Mouse (Mus musculus) forebrain, embryonic 13.5 days (tissue): ENCODE results near the gene Rfx1. TPM values are rescaled to one million over a fixed set of nuclear protein-coding genes. Genes with fewer than 3 reads are reported as not detected.

Source experiments
- ATAC-seq: fragments of 200-750 bp; cut with Nextera tagmentation; 2 replicates; pipeline ENCODE4 v1.8.0; 2017
- H3K27ac ChIP-seq: fragments of 300-500 bp; sonication (generic); 2 replicates; pipeline ENCODE4 v1.5.1; 2015; ENCODE audit warnings: inconsistent platforms, mild to moderate bottlenecking, moderate library complexity
- H3K27me3 ChIP-seq: fragments of 300-500 bp; sonication (generic); 2 replicates; pipeline ENCODE4 v1.6.1; 2015; ENCODE audit warnings: mild to moderate bottlenecking, inconsistent platforms
- H3K36me3 ChIP-seq: fragments of 300-500 bp; sonication (generic); 2 replicates; pipeline ENCODE4 v1.6.1; 2015; ENCODE audit warnings: mild to moderate bottlenecking, inconsistent platforms; ENCODE audit not compliant: poor library complexity, severe bottlenecking
- H3K4me1 ChIP-seq: fragments of 300-500 bp; sonication (generic); 2 replicates; pipeline ENCODE4 v1.6.1; 2015; ENCODE audit warnings: inconsistent platforms
- H3K4me2 ChIP-seq: fragments of 300-500 bp; sonication (generic); 2 replicates; pipeline ENCODE4 v1.6.1; 2015; ENCODE audit warnings: inconsistent platforms, mild to moderate bottlenecking, moderate library complexity
- H3K4me3 ChIP-seq: fragments of 300-500 bp; sonication (generic); 2 replicates; pipeline ENCODE4 v1.5.1; 2015; ENCODE audit warnings: mild to moderate bottlenecking, inconsistent platforms
- H3K9ac ChIP-seq: fragments of 300-500 bp; sonication (generic); 2 replicates; pipeline ENCODE4 v1.6.1; 2015; ENCODE audit warnings: mild to moderate bottlenecking, inconsistent platforms
- H3K9me3 ChIP-seq: fragments of 300-500 bp; sonication (generic); replicated peaks from 2 replicates; pipeline ENCODE4 v1.6.1; 2016; ENCODE audit warnings: inconsistent platforms
- WGBS: fragments of 180-500 bp; shearing (Covaris S2); methylation state at CpG from one replicate; pipeline ENCODE4 v1.1.7; 2015; 5-methylcytosine and 5-hydroxymethylcytosine counted together
- polyA plus RNA-seq: library from polyadenylated mRNA; unstranded; fragments of >200 nt; fragmentation: Nextera tagmentation; extraction: Ambion mirVana; gene quantifications from 2 replicates; pipeline ENCODE4 v1.2.1, GENCODE M21; 2015

Gene Rfx1
- polyA plus RNA-seq, 1 experiment from 2014 or later, result 6.7 TPM

DNA sequence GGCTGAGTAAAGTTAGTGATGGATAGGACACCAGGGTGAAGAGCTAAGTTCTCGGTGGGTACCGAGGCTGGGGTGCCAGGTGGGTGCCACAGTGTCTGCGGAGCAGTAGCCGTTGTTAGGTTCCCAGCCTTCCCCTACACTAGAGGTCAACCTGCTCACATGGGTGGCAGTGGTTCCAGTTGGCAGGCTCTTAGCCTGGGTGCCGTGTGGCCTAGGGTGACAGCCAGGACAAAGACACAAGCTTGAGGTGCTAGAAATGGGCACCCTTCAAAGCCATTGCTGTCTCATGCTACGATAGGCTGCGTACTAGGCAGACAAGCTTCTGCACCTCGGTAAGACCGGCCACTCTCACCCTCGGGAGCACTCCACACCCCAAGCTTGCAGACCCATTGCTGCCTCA is 5.7 kb downstream of the Rfx1 start:
- H3K9ac ChIP-seq, result no peak overlapping the region
- WGBS, result 87% methylated on average over 10 of the region's 10 CpGs

DNA sequence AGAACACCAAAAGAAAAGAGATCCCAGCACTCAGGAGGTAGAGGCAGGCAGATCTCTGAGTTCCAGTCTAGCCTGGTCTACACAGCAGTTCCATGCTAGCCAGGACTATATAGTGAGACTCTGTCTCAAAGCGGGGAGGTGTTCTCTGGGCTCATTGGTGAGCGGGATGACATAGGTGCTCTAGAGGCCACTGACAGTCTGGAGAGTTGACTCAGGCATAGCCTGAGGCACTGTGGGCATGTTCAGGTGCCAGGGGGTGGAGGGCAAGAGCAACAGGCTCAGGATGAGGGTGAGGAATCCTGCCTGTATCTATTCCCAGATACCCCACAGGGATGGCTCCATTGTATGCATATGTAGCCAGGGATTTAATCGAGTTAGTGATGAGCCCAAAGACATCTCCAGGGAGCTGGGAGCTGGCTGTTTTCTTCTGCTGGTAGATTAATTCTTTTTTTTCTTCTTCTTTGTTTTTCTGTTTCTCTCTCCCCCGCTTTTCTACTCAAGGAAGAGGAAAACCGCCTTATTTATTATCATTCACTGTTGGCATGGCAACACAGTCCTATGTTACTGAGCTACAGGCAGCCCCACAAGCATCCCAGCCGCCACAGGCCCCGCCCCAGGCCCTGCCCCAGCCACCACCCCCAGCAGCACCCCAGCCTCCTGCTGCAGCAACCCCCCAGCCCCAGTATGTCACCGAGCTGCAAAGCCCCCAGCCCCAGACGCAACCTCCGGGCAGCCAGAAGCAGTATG is 6.8 kb downstream of the Rfx1 start:
- Histone ChIP-seq H3K9ac (0 out of 2 replicates have a peak overlapping the region, but pooled peaks have one; percentile 35), H3K4me3 (no peak overlapping the region), H3K4me1 (peaks cover 47% of the 10 kb centered on the region), H3K4me2 (peak overlapping the region; percentile 12; the same call in 1 of the 2 replicates), H3K27ac (peak overlapping the region; percentile 73), H3K36me3 (peaks cover 33% of the 10 kb centered on the region), H3K27me3 (no peaks in the 10 kb centered on the region), H3K9me3 (no peaks in the 10 kb centered on the region)
- 44% methylated on average over 10 of the region's 10 CpGs for WGBS
- peak; percentile 67; the same call in 1 of the 2 replicates for ATAC-seq

More for the DNA sequence above, 5.7 kb downstream of the Rfx1 start:
- peaks cover 32% of the 10 kb centered on the region for H3K36me3 ChIP-seq
- H3K4me3 ChIP-seq, result no peak overlapping the region
- ATAC-seq, result no peak
- no peak overlapping the region for H3K4me2 ChIP-seq
- no peaks in the 10 kb centered on the region for H3K27me3 ChIP-seq
- H3K4me1 ChIP-seq, result peaks cover 57% of the 10 kb centered on the region
- no peak overlapping the region for H3K27ac ChIP-seq
- no peaks in the 10 kb centered on the region for H3K9me3 ChIP-seq

- Histone ChIP-seq H3K27me3 (no peaks in the 10 kb centered on the region), H3K4me1 (peaks cover 23% of the 10 kb centered on the region), H3K4me3 (no peak overlapping the region), H3K27ac (no peak overlapping the region), H3K9me3 (no peaks in the 10 kb centered on the region), H3K9ac (no peak overlapping the region), H3K36me3 (peaks cover 58% of the 10 kb centered on the region), H3K4me2 (no peak overlapping the region)
- no peak for ATAC-seq
- 96% methylated on average over 1 of the region's 1 CpGs for WGBS
Observed at GRCm38 (mm10) chr8:84076412-84076811, 9.8 kb downstream of the Rfx1 start.

- no peak overlapping the region for H3K4me3 ChIP-seq
- H3K27me3 ChIP-seq, result no peaks in the 10 kb centered on the region
- no peak overlapping the region for H3K4me2 ChIP-seq
- WGBS, result 86% methylated on average over 3 of the region's 3 CpGs
- no peak for ATAC-seq
- peaks cover 20% of the 10 kb centered on the region for H3K4me1 ChIP-seq
- no peak overlapping the region for H3K27ac ChIP-seq
- no peaks in the 10 kb centered on the region for H3K9me3 ChIP-seq
- H3K36me3 ChIP-seq, result peaks cover 61% of the 10 kb centered on the region
- H3K9ac ChIP-seq, result no peak overlapping the region
Observed at GRCm38 (mm10) chr8:84076849-84077248, 10.2 kb downstream of the Rfx1 start.

DNA sequence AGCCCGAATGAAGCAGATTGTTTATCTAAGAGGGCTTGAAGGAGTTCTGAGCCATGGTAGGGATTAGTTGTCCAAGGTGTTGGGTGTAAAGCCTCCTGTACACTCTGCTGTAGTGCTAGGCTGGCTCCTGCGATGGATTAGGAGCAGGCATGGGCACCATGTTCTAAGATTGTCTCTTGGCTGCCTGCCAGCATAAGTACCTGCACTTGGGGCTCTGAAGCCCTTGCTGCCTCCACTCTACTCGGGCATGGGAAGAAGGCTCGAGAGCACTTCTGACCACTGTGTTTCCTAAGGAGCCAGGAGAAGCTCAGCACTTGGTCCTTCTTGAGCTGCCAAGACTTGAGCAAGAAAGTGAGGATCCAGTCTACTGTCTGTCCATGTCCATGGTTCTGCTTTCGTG is 12.6 kb downstream of the Rfx1 start:
- no peak for ATAC-seq
- 88% methylated on average over 5 of the region's 5 CpGs for WGBS
- Histone ChIP-seq H3K9me3 (no peaks in the 10 kb centered on the region), H3K36me3 (peaks cover 83% of the 10 kb centered on the region), H3K4me2 (no peak overlapping the region), H3K4me3 (no peak overlapping the region), H3K27ac (no peak overlapping the region), H3K4me1 (peaks cover 5% of the 10 kb centered on the region), H3K9ac (no peak overlapping the region), H3K27me3 (no peaks in the 10 kb centered on the region)

DNA sequence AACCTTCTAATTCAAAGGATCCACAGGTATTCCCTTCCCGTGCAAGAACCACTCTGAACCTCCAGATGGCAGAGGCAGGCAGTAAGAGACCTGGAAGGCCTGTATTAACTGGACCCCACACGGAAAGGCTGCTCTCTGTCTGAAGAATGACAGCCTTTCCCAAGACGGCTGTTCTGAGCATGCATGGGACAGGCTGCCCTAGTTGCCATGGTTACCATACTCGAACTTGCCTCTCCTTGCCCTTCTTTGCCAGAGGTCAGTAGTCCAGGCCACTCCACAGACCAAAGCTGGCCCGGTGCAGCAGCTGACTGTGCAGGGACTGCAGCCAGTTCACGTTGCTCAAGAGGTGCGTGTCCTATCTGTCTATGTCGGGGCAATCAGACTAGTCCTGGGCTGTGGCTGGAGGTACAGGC is 17.2 kb downstream of the Rfx1 start:
- ATAC-seq, result 0 out of 2 replicates have a peak, but pooled peaks have one; percentile 22
- Histone ChIP-seq H3K9ac (no peak overlapping the region), H3K36me3 (peaks cover 88% of the 10 kb centered on the region), H3K4me1 (peaks cover 10% of the 10 kb centered on the region), H3K9me3 (no peaks in the 10 kb centered on the region), H3K27me3 (no peaks in the 10 kb centered on the region), H3K27ac (no peak overlapping the region), H3K4me2 (no peak overlapping the region), H3K4me3 (no peak overlapping the region)
- WGBS, result 31% methylated on average over 8 of the region's 8 CpGs

- no peak overlapping the region for H3K4me3 ChIP-seq
- no peak for ATAC-seq
- 0 out of 2 replicates have a peak overlapping the region, but pooled peaks have one; percentile 38 for H3K9ac ChIP-seq
- H3K9me3 ChIP-seq, result no peaks in the 10 kb centered on the region
- 0 out of 2 replicates have a peak overlapping the region, but pooled peaks have one; percentile 13 for H3K4me2 ChIP-seq
- 26% methylated on average over 42 of the region's 42 CpGs for WGBS
- H3K27me3 ChIP-seq, result no peaks in the 10 kb centered on the region
- H3K27ac ChIP-seq, result no peak overlapping the region
- H3K4me1 ChIP-seq, result peaks cover 10% of the 10 kb centered on the region
- peaks cover 90% of the 10 kb centered on the region for H3K36me3 ChIP-seq
Observed at GRCm38 (mm10) chr8:84084341-84085115, 17.9 kb downstream of the Rfx1 start.

- Histone ChIP-seq H3K4me1 (peaks cover 10% of the 10 kb centered on the region), H3K27me3 (no peaks in the 10 kb centered on the region), H3K4me2 (no peak overlapping the region), H3K4me3 (no peak overlapping the region), H3K36me3 (peaks cover 91% of the 10 kb centered on the region), H3K27ac (no peak overlapping the region), H3K9me3 (no peaks in the 10 kb centered on the region), H3K9ac (no peak overlapping the region)
- WGBS, result 89% methylated on average over 7 of the region's 7 CpGs
- ATAC-seq, result no peak
Observed at GRCm38 (mm10) chr8:84087156-84087555, 20.5 kb downstream of the Rfx1 start.

DNA sequence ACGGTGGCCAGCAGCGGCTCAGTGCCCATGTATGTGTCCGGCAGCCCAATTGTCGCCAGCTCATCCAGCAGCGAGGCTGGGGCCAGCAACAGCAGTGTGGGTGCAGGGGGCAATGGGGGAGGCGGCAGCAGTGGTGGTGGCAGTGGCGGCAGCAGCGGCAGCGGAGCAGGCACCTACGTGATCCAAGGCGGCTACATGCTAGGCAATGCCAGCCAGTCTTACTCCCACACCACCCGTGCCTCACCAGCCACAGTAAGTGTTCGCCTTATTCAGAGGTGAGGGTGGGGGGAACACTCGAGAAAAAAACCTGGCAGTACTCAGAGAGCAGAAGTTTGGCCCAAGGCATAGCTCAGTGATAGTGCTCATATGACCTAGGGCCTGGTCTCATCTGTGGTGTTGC is 21.2 kb downstream of the Rfx1 start:
- Histone ChIP-seq H3K9me3 (no peaks in the 10 kb centered on the region), H3K27ac (no peak overlapping the region), H3K27me3 (no peaks in the 10 kb centered on the region), H3K36me3 (peaks cover 91% of the 10 kb centered on the region), H3K4me1 (peaks cover 10% of the 10 kb centered on the region), H3K4me2 (no peak overlapping the region), H3K4me3 (no peak overlapping the region), H3K9ac (no peak overlapping the region)
- WGBS, result 95% methylated on average over 14 of the region's 14 CpGs
- no peak for ATAC-seq

- Histone ChIP-seq H3K9me3 (no peaks in the 10 kb centered on the region), H3K36me3 (peaks cover 91% of the 10 kb centered on the region), H3K4me2 (no peak overlapping the region), H3K27ac (no peak overlapping the region), H3K9ac (no peak overlapping the region), H3K27me3 (no peaks in the 10 kb centered on the region), H3K4me3 (no peak overlapping the region), H3K4me1 (peaks cover 5% of the 10 kb centered on the region; the same call in 1 of the 2 replicates)
- no peak for ATAC-seq
- WGBS, result 68% methylated on average over 9 of the region's 9 CpGs
Observed at GRCm38 (mm10) chr8:84089277-84089676, 22.6 kb downstream of the Rfx1 start.

GRCm38 (mm10) chr8:84090585-84090984 is 24.0 kb downstream of the Rfx1 start:
- H3K4me2 ChIP-seq, result no peak overlapping the region
- H3K27ac ChIP-seq, result no peak overlapping the region
- no peaks in the 10 kb centered on the region for H3K4me1 ChIP-seq
- no peak overlapping the region for H3K4me3 ChIP-seq
- H3K9me3 ChIP-seq, result no peaks in the 10 kb centered on the region
- 95% methylated on average over 8 of the region's 8 CpGs for WGBS
- no peak for ATAC-seq
- H3K36me3 ChIP-seq, result peaks cover 97% of the 10 kb centered on the region
- no peak overlapping the region for H3K9ac ChIP-seq
- H3K27me3 ChIP-seq, result no peaks in the 10 kb centered on the region

GRCm38 (mm10) chr8:84096061-84096460 is 29.4 kb downstream of the Rfx1 start:
- WGBS, result 73% methylated on average over 8 of the region's 8 CpGs
- Histone ChIP-seq H3K36me3 (peaks cover 99% of the 10 kb centered on the region), H3K9me3 (no peaks in the 10 kb centered on the region), H3K9ac (no peak overlapping the region), H3K27ac (no peak overlapping the region), H3K27me3 (no peaks in the 10 kb centered on the region), H3K4me2 (no peak overlapping the region), H3K4me3 (no peak overlapping the region), H3K4me1 (no peaks in the 10 kb centered on the region)
- no peak for ATAC-seq
